In genomic region chr7:25812195-25812594, GRCm38 (mm10) we compare ENCODE assay signal across 23 mouse cellular contexts.
"Had no signal": no experiment of that assay in that cellular context is flagged by ENCODE, and none has a peak within 500 bp of the region (broad histone marks: within the 10 kb centered on the region; RNA-seq: fewer than 3 reads in every experiment).

No protein-coding gene starts in this region.

- H3K4me3 ChIP-seq: gastrocnemius, adult 2 months; heart, embryonic 13.5 days; heart, embryonic 15.5 days; hindbrain, embryonic 13.5 days; hindbrain, embryonic 15.5 days; kidney, embryonic 15.5 days; limb, embryonic 10.5 days; limb, embryonic 12.5 days; liver, embryonic 13.5 days; liver, embryonic 15.5 days had no signal

- DNase-seq: gastrocnemius, adult 2 months; gastrocnemius, postnatal 10 days; gastrocnemius, postnatal 25 days; heart, adult 18-20 months; heart, postnatal 14 days; heart, postnatal 36 days; kidney, adult 11 months; kidney, adult 2 months; kidney, adult 9 months; kidney, postnatal 14 days; kidney, postnatal 36 days; layer of hippocampus, adult 9-11 months; layer of hippocampus, postnatal 36 days; liver; liver, embryonic 13.5 days had no signal

- H3K36me3 ChIP-seq: heart, embryonic 13.5 days; heart, embryonic 15.5 days; hindbrain, embryonic 13.5 days; hindbrain, embryonic 15.5 days; kidney, embryonic 15.5 days; limb, embryonic 10.5 days; limb, embryonic 12.5 days; liver, embryonic 13.5 days; liver, embryonic 15.5 days had no signal
